Mouse (Mus musculus) right cerebral cortex, postnatal 10 days (tissue): Measurements from ENCODE around the gene Wnt5b.

Experiments used
- DNase-seq, 2 experiments: peaks; one replicate each; pipeline ENCODE4 v3.0.0; 2021; ENCODE audit warnings: low spot score in 2 of 2

The Wnt5b gene

GRCm38 (mm10) chr6:119543803-119544517, at the start of gene Wnt5b:
Gene Wnt5b, minus strand, starts transcription at chr6:119544347.
- DNase-seq, result no peak

GRCm38 (mm10) chr6:119590872-119591271, 46.7 kb upstream of the Wnt5b start:
- no peak for DNase-seq

GRCm38 (mm10) chr6:119587897-119588296, 43.8 kb upstream of the Wnt5b start:
- no peak for DNase-seq

- DNase-seq, result no peak
These were observed 43.3 kb upstream of the Wnt5b start for GRCm38 (mm10) chr6:119587454-119587853.

GRCm38 (mm10) chr6:119585652-119586375, 41.7 kb upstream of the Wnt5b start:
- no peak for DNase-seq

- DNase-seq, result no peak
These were observed 39.9 kb upstream of the Wnt5b start for GRCm38 (mm10) chr6:119584061-119584460.

- no peak for DNase-seq
These were observed 39.0 kb upstream of the Wnt5b start for GRCm38 (mm10) chr6:119583165-119583564.

- no peak for DNase-seq
These were observed 32.6 kb upstream of the Wnt5b start for GRCm38 (mm10) chr6:119576706-119577105.

GRCm38 (mm10) chr6:119575331-119575730, 31.2 kb upstream of the Wnt5b start:
- no peak for DNase-seq

- DNase-seq, result no peak
These were observed 28.1 kb upstream of the Wnt5b start for GRCm38 (mm10) chr6:119572296-119572695.

GRCm38 (mm10) chr6:119570797-119571196, 26.6 kb upstream of the Wnt5b start:
- DNase-seq, result no peak

- no peak for DNase-seq
These were observed 24.2 kb upstream of the Wnt5b start for GRCm38 (mm10) chr6:119568339-119568738.

GRCm38 (mm10) chr6:119565451-119566379, 21.6 kb upstream of the Wnt5b start:
- DNase-seq, result no peak

- DNase-seq, result no peak
These were observed 18.4 kb upstream of the Wnt5b start for GRCm38 (mm10) chr6:119562558-119562957.

GRCm38 (mm10) chr6:119558855-119559254, 14.7 kb upstream of the Wnt5b start:
- no peak for DNase-seq

GRCm38 (mm10) chr6:119554439-119554838, 10.3 kb upstream of the Wnt5b start:
- no peak for DNase-seq

- peak in 1 of 2 experiments; percentile 26 for DNase-seq
These were observed 344 bp upstream of the Wnt5b start for GRCm38 (mm10) chr6:119544518-119544864.

GRCm38 (mm10) chr6:119543456-119543802, 718 bp downstream of the Wnt5b start:
- DNase-seq, result no peak

- no peak for DNase-seq
These were observed 8.3 kb downstream of the Wnt5b start for GRCm38 (mm10) chr6:119535867-119536266.

GRCm38 (mm10) chr6:119533170-119533709, 10.9 kb downstream of the Wnt5b start:
- DNase-seq, result peak in 1 of 2 experiments; percentile 32

GRCm38 (mm10) chr6:119529659-119530058, 14.5 kb downstream of the Wnt5b start:
- DNase-seq, result no peak

GRCm38 (mm10) chr6:119526498-119526897, 17.6 kb downstream of the Wnt5b start:
- DNase-seq, result no peak
